Mouse (Mus musculus): ENCODE measurements around the gene Pik3c2b. TPM values are rescaled to one million over a fixed set of nuclear protein-coding genes. Genes with fewer than 3 reads are reported as not detected.

Pik3c2b gene
- total and polyA plus RNA-seq, 3 experiments, result 14.6 to 19.9 (median 19.4) TPM

- TF ChIP-seq EP300 (IDR thresholded peaks at IDR 0.05; ENCODE audit: insufficient read depth, low read depth, low read length) (no peak), CTCF (IDR thresholded peaks at IDR 0.05) (no peak), POLR2A (IDR thresholded peaks at IDR 0.05; ENCODE audit: insufficient read depth, low read depth, low read length) (no peak)
- H3K36me3 ChIP-seq (ENCODE audit: control insufficient read depth, insufficient read depth, low read length), result peaks cover 19% of the 10 kb centered on the region
- no peak overlapping the region for H3K27ac ChIP-seq
- H3K4me3 ChIP-seq, result no peak overlapping the region
- 77% methylated on average over 9 of the region's 9 CpGs for WGBS
- intact Hi-C loops (cut with DNase I), result no loop called here
- H3K27me3 ChIP-seq (ENCODE audit: control insufficient read depth, insufficient read depth, low read length), result no peaks in the 10 kb centered on the region
- H3K79me2 ChIP-seq (replicated peaks; ENCODE audit: control insufficient read depth, insufficient read depth, low read length), result no peaks in the 10 kb centered on the region
- peaks cover 21% of the 10 kb centered on the region for H3K4me1 ChIP-seq (ENCODE audit: control insufficient read depth, insufficient read depth, low read length)
- no peak for DNase-seq
- no peak overlapping the region for H3K9ac ChIP-seq (ENCODE audit: low read depth, low read length)
Measured at GRCm38 (mm10) chr1:133080079-133080561, 34.7 kb downstream of the Pik3c2b start.

DNA sequence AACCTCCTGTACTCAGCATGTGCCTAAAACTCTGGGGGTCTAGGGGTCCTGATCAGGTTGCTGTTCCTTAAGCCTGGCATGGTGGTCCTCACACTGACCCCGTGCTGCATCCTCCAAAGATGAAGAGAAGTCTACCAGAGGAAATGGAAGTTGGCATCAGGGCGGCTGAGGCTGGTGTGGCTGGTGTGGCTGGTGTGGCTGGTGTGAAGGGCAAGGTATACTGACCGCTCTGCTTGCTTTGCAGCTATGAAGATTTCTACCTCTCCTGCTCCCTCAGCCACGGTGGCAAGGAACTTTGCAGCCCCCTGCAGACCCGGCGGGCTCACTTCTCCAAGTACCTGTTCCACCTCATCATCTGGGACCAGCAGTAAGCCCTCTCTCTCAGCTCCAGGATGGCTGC lies 35.2 kb downstream of the Pik3c2b start:
- intact Hi-C loops (cut with DNase I), result no loop called here
- TF ChIP-seq POLR2A (IDR thresholded peaks at IDR 0.05; ENCODE audit: insufficient read depth, low read depth, low read length) (no peak), EP300 (IDR thresholded peaks at IDR 0.05; ENCODE audit: insufficient read depth, low read depth, low read length) (no peak), CTCF (IDR thresholded peaks at IDR 0.05) (no peak)
- 82% methylated on average over 6 of the region's 6 CpGs for WGBS
- H3K27ac ChIP-seq, result no peak overlapping the region
- H3K79me2 ChIP-seq (replicated peaks; ENCODE audit: control insufficient read depth, insufficient read depth, low read length), result no peaks in the 10 kb centered on the region
- H3K9ac ChIP-seq (ENCODE audit: low read depth, low read length), result no peak overlapping the region
- H3K27me3 ChIP-seq (ENCODE audit: control insufficient read depth, insufficient read depth, low read length), result no peaks in the 10 kb centered on the region
- DNase-seq, result no peak
- peaks cover 15% of the 10 kb centered on the region for H3K36me3 ChIP-seq (ENCODE audit: control insufficient read depth, insufficient read depth, low read length)
- H3K4me1 ChIP-seq (ENCODE audit: control insufficient read depth, insufficient read depth, low read length), result peaks cover 19% of the 10 kb centered on the region
- no peak overlapping the region for H3K4me3 ChIP-seq

DNA sequence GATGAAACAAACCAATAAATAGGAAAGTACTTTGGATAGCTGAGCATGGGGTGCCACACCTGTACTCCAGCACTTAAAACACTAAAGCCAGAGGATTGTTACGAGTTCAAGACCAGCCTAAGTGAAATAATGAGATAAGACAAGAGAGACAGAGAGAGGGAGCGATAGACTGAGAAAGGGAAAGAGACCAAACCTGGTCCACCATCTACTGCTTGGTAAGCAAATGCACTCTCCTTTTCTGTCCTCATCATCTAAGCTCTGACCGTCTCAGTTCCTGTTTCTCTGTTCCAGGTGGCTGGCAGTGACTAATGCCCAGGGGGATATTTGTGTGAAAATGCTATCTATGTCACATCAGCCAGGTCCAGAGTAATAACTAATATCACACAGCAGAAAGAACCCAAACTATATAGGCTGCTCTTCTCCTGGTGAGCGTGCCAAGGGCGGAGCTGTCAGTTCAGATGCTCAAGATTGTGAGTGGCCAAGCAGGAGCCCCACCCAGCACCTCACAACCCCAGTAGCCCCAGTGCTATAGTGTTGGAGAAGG lies 37.6 kb downstream of the Pik3c2b start:
- Histone ChIP-seq H3K9ac (ENCODE audit: low read depth, low read length) (no peak overlapping the region), H3K36me3 (ENCODE audit: control insufficient read depth, insufficient read depth, low read length) (peaks cover 8% of the 10 kb centered on the region), H3K79me2 (replicated peaks; ENCODE audit: control insufficient read depth, insufficient read depth, low read length) (no peaks in the 10 kb centered on the region), H3K4me1 (ENCODE audit: control insufficient read depth, insufficient read depth, low read length) (peaks cover 7% of the 10 kb centered on the region), H3K27ac (peak overlapping the region; percentile 86), H3K27me3 (ENCODE audit: control insufficient read depth, insufficient read depth, low read length) (no peaks in the 10 kb centered on the region), H3K4me3 (no peak overlapping the region)
- 89% methylated on average over 5 of the region's 5 CpGs for WGBS
- DNase-seq, result no peak
- TF ChIP-seq EP300 (IDR thresholded peaks at IDR 0.05; ENCODE audit: insufficient read depth, low read depth, low read length) (no peak), CTCF (IDR thresholded peaks at IDR 0.05) (no peak), POLR2A (IDR thresholded peaks at IDR 0.05; ENCODE audit: insufficient read depth, low read depth, low read length) (no peak)
- intact Hi-C loops (cut with DNase I), result no loop called here

- TF ChIP-seq EP300 (IDR thresholded peaks at IDR 0.05; ENCODE audit: insufficient read depth, low read depth, low read length) (0 out of 2 replicates have a peak, but pooled peaks have one; percentile 53), CTCF (IDR thresholded peaks at IDR 0.05) (no peak)
- Histone ChIP-seq H3K9ac (ENCODE audit: low read depth, low read length) (peak overlapping the region; percentile 47), H3K4me1 (ENCODE audit: control insufficient read depth, insufficient read depth, low read length) (peaks cover 7% of the 10 kb centered on the region), H3K27me3 (ENCODE audit: control insufficient read depth, insufficient read depth, low read length) (no peaks in the 10 kb centered on the region), H3K4me3 (peak overlapping the region; percentile 24; the same call in 1 of the 2 replicates), H3K79me2 (replicated peaks; ENCODE audit: control insufficient read depth, insufficient read depth, low read length) (no peaks in the 10 kb centered on the region), H3K36me3 (ENCODE audit: control insufficient read depth, insufficient read depth, low read length) (peaks cover 6% of the 10 kb centered on the region; the same call in 1 of the 2 replicates), H3K27ac (peak overlapping the region; percentile 86)
- WGBS, result 26% methylated on average over 11 of the region's 11 CpGs
- DNase-seq, result peak; percentile 76 to 78
- intact Hi-C loops (cut with DNase I), result no loop called here
Measured at GRCm38 (mm10) chr1:133083942-133084625, 38.6 kb downstream of the Pik3c2b start.

DNA sequence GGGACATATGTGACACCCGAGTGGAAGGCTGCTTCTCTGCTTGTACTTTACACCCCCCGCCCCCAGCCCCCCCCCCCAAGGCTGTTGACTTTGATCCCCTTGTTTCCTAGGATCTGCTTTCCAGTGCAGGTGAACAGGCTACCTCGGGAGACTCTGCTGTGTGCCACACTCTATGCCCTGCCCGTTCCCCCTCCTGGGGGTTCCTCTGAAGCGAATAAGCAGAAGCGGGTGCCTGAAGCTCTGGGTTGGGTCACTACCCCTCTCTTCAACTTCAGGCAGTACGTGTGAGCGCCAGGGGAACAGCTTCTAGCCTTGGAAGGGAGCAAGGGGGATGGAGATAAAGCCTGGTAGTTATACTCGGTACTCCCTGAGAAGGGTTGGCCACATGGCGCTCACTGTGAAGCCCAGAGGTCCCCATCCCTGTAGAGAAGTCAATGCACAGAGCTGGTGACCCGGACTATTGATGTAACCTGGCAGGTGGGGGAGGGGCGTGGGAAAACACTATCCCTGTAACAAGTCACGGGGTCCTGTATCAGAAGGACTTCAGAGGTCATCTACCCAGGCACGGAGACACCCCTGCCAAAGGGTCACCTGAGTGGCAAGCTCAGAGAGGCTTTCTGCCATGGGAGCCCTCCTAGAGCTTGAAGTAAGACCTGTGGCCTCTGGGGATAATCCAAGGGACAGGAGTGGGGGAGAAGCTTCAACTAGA lies 39.4 kb downstream of the Pik3c2b start:
- H3K36me3 ChIP-seq (ENCODE audit: control insufficient read depth, insufficient read depth, low read length), result peaks cover 6% of the 10 kb centered on the region; the same call in 1 of the 2 replicates
- intact Hi-C loops (cut with DNase I), result no loop called here
- 65% methylated on average over 14 of the region's 14 CpGs for WGBS
- no peak for TF ChIP-seq EP300 (IDR thresholded peaks at IDR 0.05; ENCODE audit: insufficient read depth, low read depth, low read length)
- no peak for TF ChIP-seq CTCF (IDR thresholded peaks at IDR 0.05)
- TF ChIP-seq POLR2A (IDR thresholded peaks at IDR 0.05; ENCODE audit: insufficient read depth, low read depth, low read length), result no peak
- no peak overlapping the region for H3K9ac ChIP-seq (ENCODE audit: low read depth, low read length)
- no peaks in the 10 kb centered on the region for H3K27me3 ChIP-seq (ENCODE audit: control insufficient read depth, insufficient read depth, low read length)
- DNase-seq, result no peak
- peaks cover 7% of the 10 kb centered on the region for H3K4me1 ChIP-seq (ENCODE audit: control insufficient read depth, insufficient read depth, low read length)
- no peaks in the 10 kb centered on the region; the same call in 1 of the 2 replicates for H3K79me2 ChIP-seq (replicated peaks; ENCODE audit: control insufficient read depth, insufficient read depth, low read length)
- H3K27ac ChIP-seq, result peak overlapping the region; percentile 86
- no peak overlapping the region for H3K4me3 ChIP-seq
